Mouse (Mus musculus) E14TG2a.4 (cell line): Measurements from ENCODE around the gene Irf2bp2.

Source experiments
- CTCF ChIP-seq: conservative IDR thresholded peaks from 2 replicates; pipeline ENCODE4 v1.5.1; 2014; ENCODE audit warnings: low read length
- NANOG ChIP-seq: IDR thresholded peaks from 2 replicates; pipeline ENCODE4 v1.6.1; 2014; ENCODE audit warnings: borderline replicate concordance, low read length, mixed read lengths
- POU5F1 ChIP-seq: IDR thresholded peaks from 2 replicates; pipeline ENCODE4 v1.6.1; 2014; ENCODE audit warnings: low read length, borderline replicate concordance

GRCm38 (mm10) chr8:126542090-126542689, 51.6 kb downstream of the Irf2bp2 start:
- TF ChIP-seq CTCF (no peak), POU5F1 (no peak), NANOG (no peak)
